Mouse (Mus musculus): ENCODE measurements around the gene Ifnar2.

Ifnar2 gene

DNA sequence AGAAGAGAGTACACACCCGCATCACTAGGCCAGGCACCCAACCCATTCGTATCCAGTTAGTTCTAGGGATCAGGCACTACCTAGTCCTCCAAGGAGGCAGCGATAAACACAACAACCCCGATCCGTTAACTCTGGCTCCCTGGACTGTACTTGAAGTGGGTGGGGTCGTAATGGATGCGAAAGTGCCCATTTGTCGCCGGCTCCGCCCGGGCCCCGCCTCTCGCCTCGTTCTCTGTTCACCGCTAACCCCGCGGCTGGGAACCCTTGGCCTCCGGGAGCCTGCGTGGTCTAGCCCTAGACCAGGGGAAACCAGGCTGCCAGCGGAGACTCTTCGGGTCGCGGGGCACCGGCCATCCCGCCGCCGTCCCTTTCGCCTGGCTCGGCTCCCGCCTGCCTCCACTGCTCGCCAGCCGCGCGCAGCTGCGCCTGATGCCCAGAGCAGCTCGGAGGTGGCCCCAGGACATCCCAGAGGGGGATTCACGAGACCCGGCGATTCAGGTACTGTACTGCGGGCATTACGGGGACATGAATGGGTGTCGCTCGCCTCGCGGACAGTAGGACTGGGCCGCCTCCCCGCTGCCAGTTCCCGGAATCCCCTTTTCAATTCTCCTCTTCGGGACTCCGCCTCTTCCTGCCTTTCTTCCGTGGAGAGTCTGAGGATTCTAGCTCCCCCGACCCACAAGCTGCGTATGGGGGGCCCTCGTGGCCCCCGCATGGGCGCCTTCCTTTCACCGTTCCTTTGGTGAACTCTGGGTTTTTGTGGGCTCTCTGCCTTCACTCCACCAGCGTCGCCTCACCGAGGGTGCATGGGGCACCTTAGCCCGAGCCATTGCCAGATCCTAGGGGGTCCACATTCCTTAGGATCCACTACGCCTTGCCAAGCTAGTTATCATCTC lies at the start of gene Ifnar2:
Gene Ifnar2, plus strand, starts transcription at position 207 of the 896 bp plus-strand sequence.
- peak; percentile 59 for DNase-seq (ENCODE audit: low read depth, low spot score)

DNA sequence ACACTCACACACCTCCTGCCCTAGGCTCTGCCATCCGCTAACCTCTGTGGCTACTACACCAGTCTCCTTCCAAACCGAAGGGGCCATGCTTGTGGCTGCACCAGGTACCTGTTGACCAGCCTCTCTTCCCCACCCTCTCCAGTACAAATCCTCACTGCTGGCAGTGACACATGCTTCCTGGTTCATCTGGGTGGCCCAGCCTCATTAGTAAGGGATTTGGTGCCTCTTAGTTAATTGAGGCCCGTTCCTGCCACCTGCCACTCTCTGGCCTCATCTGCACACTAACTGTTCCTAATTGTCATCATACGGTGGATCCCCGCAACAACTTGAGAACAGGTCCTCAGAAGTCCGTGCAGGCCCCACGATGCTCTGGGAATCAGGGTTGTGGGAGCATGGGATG lies 45.0 kb upstream of the Ifnar2 start:
- no peak for DNase-seq (ENCODE audit: low read depth, low spot score)

DNA sequence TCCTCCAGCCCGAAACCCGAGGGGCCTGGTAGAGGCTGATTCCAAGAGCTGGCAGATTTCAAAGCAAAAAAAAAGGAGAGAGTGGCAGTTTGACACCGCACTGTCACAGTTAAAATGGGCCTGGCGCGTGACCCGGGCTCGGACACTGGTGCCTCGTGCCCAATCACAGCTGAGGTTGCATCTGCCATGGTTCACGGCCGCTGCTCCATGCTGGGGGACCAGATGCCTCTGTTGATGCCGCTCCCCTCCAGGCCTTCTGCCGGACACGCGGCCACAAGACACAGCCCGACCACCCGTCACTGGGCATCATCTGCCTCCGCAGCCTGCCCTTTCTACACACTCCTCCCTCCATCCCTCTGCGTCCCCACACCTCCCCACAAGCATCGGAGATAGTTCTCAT lies 43.7 kb upstream of the Ifnar2 start:
- no peak for DNase-seq (ENCODE audit: low read depth, low spot score)

GRCm38 (mm10) chr16:91330496-91330895 lies 42.1 kb upstream of the Ifnar2 start:
- no peak for DNase-seq (ENCODE audit: low read depth, low spot score)

DNA sequence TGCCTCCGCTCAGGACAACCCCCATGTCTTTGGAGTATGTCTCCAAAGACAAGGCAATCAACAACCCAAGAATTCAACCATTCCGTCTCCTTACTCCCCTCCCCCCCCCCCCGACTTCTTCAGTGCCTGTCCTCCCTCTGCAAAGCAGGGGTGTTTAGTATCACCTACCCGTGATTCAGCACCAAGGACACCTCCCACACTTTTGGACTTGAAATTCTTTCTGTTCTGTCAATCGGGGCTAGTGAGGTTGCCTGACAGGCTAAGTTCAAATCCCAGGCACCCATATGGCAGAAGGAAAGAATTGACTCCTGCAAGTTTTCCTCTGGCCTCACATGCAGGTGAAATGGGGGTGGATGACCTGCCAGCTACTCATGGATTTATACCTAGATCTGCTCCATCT lies 41.4 kb upstream of the Ifnar2 start:
- DNase-seq (ENCODE audit: low read depth, low spot score), result no peak

DNA sequence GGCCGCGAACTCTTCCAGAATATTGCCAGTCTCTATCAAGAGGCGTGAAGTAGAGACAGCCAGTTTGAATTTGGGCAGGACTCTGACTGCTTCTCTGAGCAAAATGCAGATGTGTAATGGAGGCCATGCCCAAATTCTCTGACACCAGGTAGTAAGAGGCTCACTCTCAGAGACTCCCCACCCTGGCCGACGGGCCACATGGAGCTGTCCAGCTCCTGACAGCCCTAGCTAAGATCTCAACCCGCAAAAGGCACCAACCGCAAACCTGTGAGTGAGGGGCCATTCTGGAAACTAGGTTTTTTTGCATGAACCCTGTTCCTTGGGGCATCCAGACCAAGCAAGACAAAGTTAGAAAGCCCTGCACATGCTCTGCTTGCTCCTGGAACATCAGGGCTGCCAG lies 39.7 kb upstream of the Ifnar2 start:
- no peak for DNase-seq (ENCODE audit: low read depth, low spot score)

GRCm38 (mm10) chr16:91334190-91334893 lies 38.2 kb upstream of the Ifnar2 start:
- no peak for DNase-seq (ENCODE audit: low read depth, low spot score)

DNA sequence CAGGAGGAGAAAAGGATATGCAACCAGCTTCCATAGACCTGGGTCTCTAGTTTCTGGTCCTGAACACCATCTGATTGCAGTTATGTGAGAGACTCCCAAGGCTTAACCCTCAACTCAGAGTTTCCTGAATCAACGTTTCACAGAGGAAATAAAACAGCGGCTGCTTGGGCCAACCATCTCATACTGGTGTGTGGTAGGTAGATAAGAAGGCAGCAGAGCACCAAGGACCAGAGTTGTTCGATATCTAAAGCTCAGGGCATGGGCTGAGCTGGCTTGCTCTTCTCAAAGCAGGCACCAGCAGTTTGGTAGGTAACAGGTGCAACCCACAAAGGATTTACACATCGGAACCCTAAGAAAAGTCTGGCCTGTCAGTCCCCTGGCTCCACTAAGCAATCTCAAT lies 35.8 kb upstream of the Ifnar2 start:
- no peak for DNase-seq (ENCODE audit: low read depth, low spot score)

DNA sequence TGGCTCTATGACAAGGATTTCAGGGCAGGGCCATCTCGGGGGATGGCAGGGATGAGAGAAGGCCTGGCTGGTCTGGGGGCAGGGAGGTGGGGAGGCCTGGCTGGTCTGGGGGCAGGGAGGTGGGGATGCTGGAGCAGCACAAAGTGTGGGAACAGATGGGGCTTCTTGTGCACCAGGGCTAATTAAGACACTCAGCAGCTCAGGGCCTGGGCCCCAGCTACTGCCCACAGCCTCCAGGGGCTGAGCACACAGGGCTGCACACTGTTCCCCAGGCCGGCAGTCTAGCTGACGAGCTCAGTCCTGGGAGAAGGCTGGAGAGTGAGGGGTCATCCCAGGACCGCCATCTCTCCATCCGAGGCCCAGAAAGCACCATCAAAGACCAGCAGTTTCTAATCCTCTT lies 35.1 kb upstream of the Ifnar2 start:
- DNase-seq (ENCODE audit: low read depth, low spot score), result no peak

DNA sequence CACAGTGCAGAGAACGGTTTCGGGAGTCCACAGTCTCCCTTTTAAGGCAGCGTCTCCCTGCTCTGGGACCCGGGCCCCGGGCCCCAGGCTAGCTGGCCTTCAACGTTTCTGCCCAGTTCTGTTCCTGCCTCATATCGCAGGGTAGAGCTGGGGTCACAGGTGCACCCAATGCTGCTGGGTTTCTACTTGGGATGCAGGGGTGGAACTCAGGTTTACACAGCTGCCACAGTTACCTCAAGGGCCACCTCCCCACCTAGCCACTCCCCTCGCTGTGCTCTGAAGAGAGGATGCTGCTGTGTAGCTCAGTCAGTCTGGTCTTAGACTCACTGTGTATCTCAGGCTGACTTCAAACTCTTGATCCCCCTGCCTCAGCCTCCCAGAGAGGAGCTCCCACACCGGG lies 26.1 kb upstream of the Ifnar2 start:
- no peak for DNase-seq (ENCODE audit: low read depth, low spot score)

DNA sequence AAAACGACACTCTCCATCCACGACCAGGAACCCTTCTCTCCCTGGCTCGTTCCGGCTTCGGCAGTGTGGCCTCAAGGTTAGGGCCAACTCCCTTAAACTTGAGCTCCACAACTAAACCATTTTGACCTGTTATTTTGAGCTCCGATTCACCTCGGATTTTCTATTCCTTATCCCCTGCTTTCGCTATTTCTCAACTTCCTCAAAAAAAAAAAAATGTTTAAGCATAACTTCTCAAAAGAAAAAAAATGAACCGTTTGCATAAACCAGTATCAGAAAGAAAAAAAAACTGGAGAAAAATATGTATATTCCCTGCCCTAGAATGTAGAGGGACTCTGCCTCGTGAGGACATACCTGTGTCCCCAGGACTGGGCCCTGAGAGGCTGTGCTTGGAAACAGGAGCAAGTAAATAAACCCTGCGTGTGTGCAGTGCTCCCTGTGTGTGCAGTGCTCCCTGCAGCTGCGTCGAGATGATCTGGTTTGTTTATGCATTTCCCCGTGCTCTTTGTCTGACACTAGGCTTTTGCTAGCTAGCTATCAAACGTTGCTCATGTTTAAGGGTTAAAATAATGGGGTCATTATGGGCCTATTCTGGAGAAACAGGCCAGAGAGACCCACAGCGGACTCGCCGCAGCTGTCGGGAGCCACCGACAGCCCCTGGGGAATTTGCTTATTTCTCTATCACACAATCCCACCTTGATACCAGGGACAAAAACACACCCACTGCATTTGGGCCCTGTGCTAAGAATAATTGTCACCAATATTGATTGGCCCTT lies 24.9 kb upstream of the Ifnar2 start:
- DNase-seq (ENCODE audit: low read depth, low spot score), result no peak

DNA sequence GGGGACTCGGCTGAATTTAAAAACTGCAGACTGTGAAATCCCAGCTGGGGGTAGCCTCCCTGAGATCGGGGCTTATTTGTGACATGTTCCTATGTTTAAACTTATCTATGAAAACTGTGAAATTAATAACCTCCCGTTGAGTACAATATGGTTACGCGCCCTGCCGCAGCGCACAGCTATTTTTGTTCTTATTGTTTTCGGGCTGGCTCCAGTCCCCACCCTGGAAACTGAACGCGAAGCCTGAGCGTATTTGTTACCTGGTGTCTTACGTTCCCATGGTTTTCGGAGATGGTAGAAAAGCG lies 24.4 kb upstream of the Ifnar2 start:
- DNase-seq (ENCODE audit: low read depth, low spot score), result no peak

GRCm38 (mm10) chr16:91348588-91349330 lies 23.8 kb upstream of the Ifnar2 start:
- no peak for DNase-seq (ENCODE audit: low read depth, low spot score)

GRCm38 (mm10) chr16:91352084-91352562 lies 20.5 kb upstream of the Ifnar2 start:
- DNase-seq (ENCODE audit: low read depth, low spot score), result peak; percentile 73

DNA sequence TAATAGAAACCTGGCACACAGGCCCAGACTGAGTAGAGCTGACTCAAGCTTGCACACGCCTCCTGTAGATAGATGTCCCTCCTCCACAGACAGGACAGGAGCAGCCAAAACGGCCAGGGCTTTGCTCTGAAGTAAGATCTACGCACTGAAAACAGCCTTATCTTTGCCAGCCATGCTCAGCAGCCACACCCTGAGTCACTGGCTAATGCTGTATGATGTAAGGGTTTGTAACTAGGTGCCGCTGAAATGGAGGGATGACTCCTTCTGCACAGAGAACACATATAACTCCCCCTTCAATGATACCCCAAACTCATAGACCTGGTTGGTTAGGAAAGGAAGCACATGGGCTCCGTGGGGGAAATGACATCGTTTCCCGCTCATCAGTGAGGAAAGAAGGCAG lies 19.8 kb upstream of the Ifnar2 start:
- DNase-seq (ENCODE audit: low read depth, low spot score), result no peak

GRCm38 (mm10) chr16:91353177-91353576 lies 19.4 kb upstream of the Ifnar2 start:
- DNase-seq (ENCODE audit: low read depth, low spot score), result no peak

DNA sequence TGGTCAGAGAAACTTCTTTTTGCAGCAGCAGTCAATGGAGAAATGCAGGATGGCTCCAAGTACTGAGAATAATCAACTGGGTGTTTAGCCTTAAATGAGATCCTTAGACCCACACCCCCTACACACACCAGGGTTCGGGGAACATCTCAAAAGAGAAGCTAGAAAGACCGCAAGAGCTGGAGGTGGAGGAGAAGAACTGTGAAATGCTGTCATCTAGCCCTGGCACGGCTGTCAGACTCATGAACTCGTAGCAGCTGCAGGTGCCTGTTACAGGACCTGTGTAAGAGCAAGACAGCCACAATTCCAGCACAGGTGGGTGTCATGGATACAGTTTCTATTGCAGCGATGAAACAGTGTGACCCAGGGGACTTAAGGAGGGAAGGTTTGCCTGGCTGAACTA lies 18.9 kb upstream of the Ifnar2 start:
- no peak for DNase-seq (ENCODE audit: low read depth, low spot score)

GRCm38 (mm10) chr16:91354599-91354998 lies 18.0 kb upstream of the Ifnar2 start:
- DNase-seq (ENCODE audit: low read depth, low spot score), result no peak

DNA sequence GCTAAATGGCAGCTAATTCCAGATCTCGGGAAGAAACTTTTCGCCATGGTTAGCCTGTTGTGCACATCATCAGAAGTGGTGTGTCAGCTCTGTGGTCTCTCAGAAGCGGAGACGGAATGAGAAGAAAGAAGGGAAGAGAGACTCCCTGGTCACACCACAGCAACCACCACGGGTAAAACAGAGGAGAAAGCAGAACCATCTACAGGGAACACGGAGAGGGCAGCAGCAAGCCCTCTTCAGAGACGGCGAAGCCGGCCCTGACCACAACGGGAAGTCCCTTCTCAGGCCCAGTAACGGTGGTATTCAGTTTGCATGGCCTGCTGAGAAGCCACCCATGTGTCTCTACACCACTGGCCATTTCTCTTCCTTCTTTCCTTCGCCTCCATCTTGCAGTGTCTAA lies 17.4 kb upstream of the Ifnar2 start:
- DNase-seq (ENCODE audit: low read depth, low spot score), result no peak

DNA sequence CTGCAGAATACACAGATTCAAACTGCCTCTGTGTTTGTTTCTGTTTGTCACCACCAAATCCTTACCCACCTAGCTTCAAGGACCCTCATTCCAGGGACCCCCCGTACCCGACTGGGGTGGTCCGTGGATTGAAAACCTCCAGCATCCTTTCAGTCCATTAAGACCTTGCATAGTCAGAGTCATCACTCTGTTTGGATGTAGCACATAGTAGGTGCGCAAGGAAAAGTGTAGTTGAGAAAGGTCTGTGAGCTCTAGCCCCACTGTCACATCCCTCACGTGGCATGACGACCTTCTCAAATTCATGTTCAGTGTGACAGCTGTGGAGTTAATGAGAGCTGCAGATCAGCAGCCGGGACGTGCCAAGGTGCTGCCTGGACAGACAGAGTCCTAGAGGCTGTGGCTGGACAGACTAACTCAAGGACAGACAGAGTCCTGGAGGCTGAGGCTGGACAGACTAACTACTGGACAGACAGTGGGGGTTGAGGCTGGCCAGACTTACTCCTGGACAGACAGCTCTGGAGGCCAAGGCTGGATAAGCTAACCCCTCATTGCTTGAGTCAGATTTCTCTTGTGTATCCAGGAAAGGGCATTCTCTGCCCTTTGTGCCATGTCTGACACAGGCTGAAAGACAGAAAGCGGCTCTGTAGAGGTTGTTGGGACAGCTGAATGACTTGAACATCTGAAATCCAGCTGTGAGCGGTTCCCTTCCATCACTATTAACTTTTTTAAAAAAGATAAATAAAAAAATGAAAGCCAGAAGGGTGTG lies 15.6 kb upstream of the Ifnar2 start:
- DNase-seq (ENCODE audit: low read depth, low spot score), result no peak

GRCm38 (mm10) chr16:91357526-91357900 lies 15.1 kb upstream of the Ifnar2 start:
- DNase-seq (ENCODE audit: low read depth, low spot score), result no peak
